Mouse (Mus musculus) MEL (cell line): ENCODE measurements around the gene Camta1. TPM values are rescaled to one million over a fixed set of nuclear protein-coding genes. Genes with fewer than 3 reads are reported as not detected.

Experiments
- DNase-seq: peaks from one replicate; pipeline ENCODE4 v3.0.0; 2011; ENCODE audit warnings: low read depth, low spot score
- H3K27ac ChIP-seq: 2 replicates; pipeline ENCODE4 v1.5.1; 2012; ENCODE audit warnings: low read depth, mild to moderate bottlenecking, control low read depth, low read length, moderate library complexity; ENCODE audit not compliant: control insufficient read depth
- H3K27me3 ChIP-seq, 2 experiments: fragments of 150-350 bp in 1 of 2; sonication (generic) in 1 of 2; 2 replicates each; pipeline ENCODE4 v1.6.1; 2012; ENCODE audit warnings: low read length in 2 of 2, mild to moderate bottlenecking in 2 of 2, improper control_type of control experiment in 1 of 2, moderate library complexity in 1 of 2; ENCODE audit not compliant: insufficient read depth in 2 of 2, control insufficient read depth in 1 of 2
- H3K36me3 ChIP-seq, 2 experiments: 2 replicates each; pipeline ENCODE4 v1.6.1; 2012 to 2014; ENCODE audit warnings: low read length in 2 of 2, improper control_type of control experiment in 1 of 2, inconsistent platforms in 1 of 2, mild to moderate bottlenecking in 1 of 2; ENCODE audit not compliant: insufficient read depth in 2 of 2, control insufficient read depth in 1 of 2
- H3K4me1 ChIP-seq, 2 experiments: fragments of 150-350 bp in 1 of 2; sonication (generic) in 1 of 2; 2 replicates each; pipeline ENCODE4 v1.6.1; 2012; ENCODE audit warnings: low read length in 2 of 2, improper control_type of control experiment in 1 of 2, mild to moderate bottlenecking in 1 of 2; ENCODE audit not compliant: insufficient read depth in 2 of 2, control insufficient read depth in 1 of 2
- H3K4me3 ChIP-seq, 2 experiments: fragments of 150-350 bp in 1 of 2; sonication (generic) in 1 of 2; 2 replicates each; pipeline ENCODE4 v1.5.1; 2012; ENCODE audit warnings: low read depth in 2 of 2, low read length in 2 of 2, mild to moderate bottlenecking in 2 of 2, moderate library complexity in 2 of 2, control low read depth in 1 of 2, improper control_type of control experiment in 1 of 2; ENCODE audit not compliant: control insufficient read depth in 1 of 2, insufficient read depth in 1 of 2
- H3K79me2 ChIP-seq: 2 replicates; pipeline ENCODE4 v1.6.1; 2012; ENCODE audit warnings: mild to moderate bottlenecking, low read length, moderate library complexity; ENCODE audit not compliant: control insufficient read depth, poor library complexity, insufficient read depth
- H3K9ac ChIP-seq: 2 replicates; pipeline ENCODE4 v1.6.1; 2012; ENCODE audit warnings: low read depth, mild to moderate bottlenecking, control low read depth, low read length, moderate library complexity; ENCODE audit not compliant: control insufficient read depth, poor library complexity, severe bottlenecking
- H3K9me3 ChIP-seq: fragments of 150-350 bp; sonication (generic); replicated peaks from 2 replicates; pipeline ENCODE4 v1.6.1; 2012; ENCODE audit warnings: mild to moderate bottlenecking, low read length, improper control_type of control experiment, moderate library complexity; ENCODE audit not compliant: insufficient read depth
- BHLHE40 ChIP-seq: IDR thresholded peaks from 2 replicates; pipeline ENCODE4 v1.6.1; 2012; ENCODE audit warnings: low read depth, mild to moderate bottlenecking, inconsistent platforms, low read length, improper control_type of control experiment, borderline replicate concordance
- CHD2 ChIP-seq: IDR thresholded peaks from 2 replicates; pipeline ENCODE4 v1.6.1; 2011; ENCODE audit warnings: low read length, improper control_type of control experiment
- ELF1 ChIP-seq: IDR thresholded peaks from 2 replicates; pipeline ENCODE4 v1.6.1; 2014; ENCODE audit warnings: low read depth, mild to moderate bottlenecking, inconsistent platforms, low read length, improper control_type of control experiment, moderate library complexity
- GABPA ChIP-seq: IDR thresholded peaks from 2 replicates; pipeline ENCODE4 v1.6.1; 2012; ENCODE audit warnings: low read depth, mild to moderate bottlenecking, inconsistent platforms, low read length, improper control_type of control experiment, moderate library complexity
- GATA1 ChIP-seq: IDR thresholded peaks from 2 replicates; pipeline ENCODE4 v1.6.1; 2011; ENCODE audit warnings: low read depth, low read length, improper control_type of control experiment
- HCFC1 ChIP-seq: IDR thresholded peaks from 2 replicates; pipeline ENCODE4 v1.6.1; 2012; ENCODE audit warnings: low read depth, mild to moderate bottlenecking, inconsistent platforms, low read length, improper control_type of control experiment, moderate library complexity
- MAFK ChIP-seq: IDR thresholded peaks from 2 replicates; pipeline ENCODE4 v1.6.1; 2011; ENCODE audit warnings: low read depth, mild to moderate bottlenecking, low read length, improper control_type of control experiment, borderline replicate concordance
- MAX ChIP-seq: IDR thresholded peaks from 2 replicates; pipeline ENCODE4 v1.6.1; 2011; ENCODE audit warnings: low read length, improper control_type of control experiment
- MEF2A ChIP-seq: IDR thresholded peaks from 2 replicates; pipeline ENCODE4 v1.6.1; 2014; ENCODE audit warnings: low read depth, mild to moderate bottlenecking, inconsistent platforms, low read length, improper control_type of control experiment; ENCODE audit not compliant: poor library complexity, insufficient replicate concordance, severe bottlenecking; ENCODE audit errors: extremely low read depth
- MXI1 ChIP-seq: IDR thresholded peaks from 2 replicates; pipeline ENCODE4 v1.6.1; 2011; ENCODE audit warnings: mild to moderate bottlenecking, low read depth, low read length, improper control_type of control experiment
- MYB ChIP-seq: IDR thresholded peaks from 2 replicates; pipeline ENCODE4 v1.6.1; 2011; ENCODE audit warnings: mild to moderate bottlenecking, low read depth, low read length, improper control_type of control experiment
- MYC ChIP-seq: IDR thresholded peaks from 2 replicates; pipeline ENCODE4 v1.6.1; 2011; ENCODE audit warnings: low read depth, mild to moderate bottlenecking, low read length, improper control_type of control experiment, moderate library complexity
- NELFE ChIP-seq: IDR thresholded peaks from 2 replicates; pipeline ENCODE4 v1.6.1; 2011; ENCODE audit warnings: low read depth, low read length, improper control_type of control experiment
- RAD21 ChIP-seq: IDR thresholded peaks from 2 replicates; pipeline ENCODE4 v1.6.1; 2011; ENCODE audit warnings: mild to moderate bottlenecking, low read depth, low read length, improper control_type of control experiment
- RCOR1 ChIP-seq: IDR thresholded peaks from 2 replicates; pipeline ENCODE4 v1.6.1; 2012; ENCODE audit warnings: low read depth, mild to moderate bottlenecking, inconsistent platforms, low read length, improper control_type of control experiment
- TCF12 ChIP-seq: IDR thresholded peaks from 2 replicates; pipeline ENCODE4 v1.6.1; 2014; ENCODE audit warnings: low read depth, mild to moderate bottlenecking, inconsistent platforms, low read length, improper control_type of control experiment, moderate library complexity
- USF1 ChIP-seq: IDR thresholded peaks from 2 replicates; pipeline ENCODE4 v1.6.1; 2014; ENCODE audit warnings: low read depth, mild to moderate bottlenecking, inconsistent platforms, low read length, improper control_type of control experiment, moderate library complexity
- USF2 ChIP-seq, 2 experiments: IDR thresholded peaks; 2 replicates each; pipeline ENCODE4 v1.6.1; 2011 to 2012; ENCODE audit warnings: improper control_type of control experiment in 2 of 2, low read length in 2 of 2, borderline replicate concordance in 1 of 2, inconsistent platforms in 1 of 2, low read depth in 1 of 2, mild to moderate bottlenecking in 1 of 2; ENCODE audit not compliant: insufficient read depth in 1 of 2
- ZNF384 ChIP-seq: IDR thresholded peaks from 2 replicates; pipeline ENCODE4 v1.6.1; 2012; ENCODE audit warnings: low read depth, mild to moderate bottlenecking, inconsistent platforms, low read length, improper control_type of control experiment
- polyA plus RNA-seq, 2 experiments: library from polyadenylated mRNA; stranded (reverse) in 1 of 2; unstranded in 1 of 2; fragments of >175 nt in 1 of 2; fragments of >200 nt in 1 of 2; gene quantifications; 2 replicates each; pipeline versions ENCODE4 v1.2.1 to v1.2.4; 2012; ENCODE audit warnings: low replicate concordance in 2 of 2, low read depth in 1 of 2; ENCODE audit not compliant: insufficient read length in 2 of 2, insufficient read depth in 1 of 2, missing spikeins in 1 of 2
- total RNA-seq: library from RNA; depleted of rRNA; stranded (reverse); fragments of 300-350 nt; gene quantifications from 2 replicates; pipeline ENCODE4 v1.2.3, GENCODE M21; 2012

Gene Camta1
- total and polyA plus RNA-seq, 3 experiments = 28.2 to 87.5 TPM; not detected in 1

DNA sequence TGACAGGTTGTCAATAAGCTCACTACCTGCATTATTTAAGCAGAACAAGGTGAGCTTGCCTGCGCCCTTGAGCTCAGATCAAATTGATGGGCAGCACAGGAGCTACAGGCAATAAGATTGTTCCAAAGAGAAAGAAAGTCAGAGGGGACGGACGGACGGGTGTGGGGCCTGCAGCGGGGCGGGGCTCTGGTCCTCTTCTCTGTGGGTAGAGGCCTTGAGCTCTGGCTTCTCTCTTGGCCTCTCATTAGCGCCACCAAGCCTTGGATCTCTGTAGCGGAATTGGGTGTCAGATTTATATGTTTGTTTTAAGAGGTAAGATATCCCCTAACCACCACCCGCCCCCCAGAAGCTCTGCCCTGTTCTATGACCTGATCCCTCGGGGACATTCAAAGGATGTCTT lies 666.5 kb downstream of the Camta1 start:
- H3K4me1 ChIP-seq = no peaks in the 10 kb centered on the region
- no peak overlapping the region for H3K27ac ChIP-seq
- H3K4me3 ChIP-seq = no peak overlapping the region
- H3K9me3 ChIP-seq = no peaks in the 10 kb centered on the region
- H3K79me2 ChIP-seq = no peaks in the 10 kb centered on the region
- no peaks in the 10 kb centered on the region for H3K36me3 ChIP-seq
- H3K9ac ChIP-seq = no peak overlapping the region
- no peak for DNase-seq
- no peaks in the 10 kb centered on the region for H3K27me3 ChIP-seq
- TF ChIP-seq MEF2A (no peak), MAFK (no peak), ZNF384 (no peak), USF2 (IDR thresholded peaks at IDR 0.05; ENCODE audit: borderline replicate concordance in 1 of 2, insufficient read depth in 1 of 2, low read depth in 1 of 2, low read length in 2 of 2) (no peak), MYC (no peak), GABPA (no peak), NELFE (no peak), MXI1 (no peak), TCF12 (no peak), MYB (no peak), GATA1 (no peak), HCFC1 (no peak), RCOR1 (no peak)

GRCm38 (mm10) chr4:151194715-151195097 lies 667.0 kb downstream of the Camta1 start:
- no peak overlapping the region for H3K4me3 ChIP-seq
- H3K4me1 ChIP-seq = no peaks in the 10 kb centered on the region
- H3K79me2 ChIP-seq = no peaks in the 10 kb centered on the region
- DNase-seq = no peak
- no peaks in the 10 kb centered on the region for H3K27me3 ChIP-seq
- TF ChIP-seq RAD21 (no peak), CHD2 (no peak), NELFE (no peak), MAX (no peak), MXI1 (no peak), USF1 (no peak), ZNF384 (no peak), MAFK (no peak), ELF1 (no peak), BHLHE40 (no peak)
- no peaks in the 10 kb centered on the region for H3K9me3 ChIP-seq
- no peaks in the 10 kb centered on the region for H3K36me3 ChIP-seq
- no peak overlapping the region for H3K9ac ChIP-seq
- H3K27ac ChIP-seq = no peak overlapping the region
